Mouse (Mus musculus): ENCODE results near the gene 3425401B19Rik.
A peak's percentile ranks its signal among the peaks of the same experiment; 100 is the strongest.

Gene 3425401B19Rik

DNA sequence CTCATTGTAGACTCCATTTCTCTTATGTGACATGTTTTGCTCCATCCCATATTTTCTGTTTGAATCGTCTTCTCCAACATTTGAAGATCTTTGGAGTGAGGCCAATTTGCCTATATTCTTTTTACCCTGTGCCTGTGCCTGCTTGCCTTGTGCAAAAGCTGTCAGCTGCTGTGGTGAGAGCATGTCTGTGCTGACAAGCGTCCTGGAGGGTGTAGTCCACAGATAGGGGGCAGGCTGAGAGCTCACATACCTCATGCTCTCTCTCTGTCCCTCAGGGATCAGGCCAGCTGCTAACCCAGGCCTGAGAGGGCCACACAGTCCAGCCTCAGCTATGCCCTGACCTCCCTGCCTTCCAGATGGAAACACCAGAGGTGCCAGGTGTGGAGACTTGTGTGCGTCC lies 11.9 kb downstream of the 3425401B19Rik start:
- DNase-seq (ENCODE audit: inconsistent age in 2 of 2, low spot score in 1 of 2) = no peak

- DNase-seq (ENCODE audit: inconsistent age in 2 of 2, low spot score in 1 of 2) = no peak
Observed at GRCm38 (mm10) chr14:32663099-32663498, 22.0 kb downstream of the 3425401B19Rik start.

DNA sequence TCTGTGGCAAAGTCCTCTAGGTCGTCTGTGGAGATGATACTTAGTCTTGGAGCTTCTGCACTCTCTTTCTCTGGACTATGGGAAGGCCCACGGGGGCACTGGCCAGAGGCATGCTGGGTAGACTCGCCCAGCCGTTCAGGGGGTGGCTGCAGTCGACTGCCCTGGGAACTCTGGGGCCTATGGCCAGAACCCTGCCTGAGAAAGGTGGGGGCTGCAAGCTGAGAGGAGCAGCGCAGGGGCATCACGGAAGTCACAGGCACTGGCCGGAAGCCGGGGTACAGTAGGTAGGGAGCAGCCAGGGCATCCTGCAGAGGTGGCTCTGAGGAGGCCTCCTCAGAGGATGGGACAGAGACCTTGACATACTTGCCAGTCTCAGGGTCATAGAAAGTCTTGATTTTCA lies 25.3 kb downstream of the 3425401B19Rik start:
- no peak for DNase-seq (ENCODE audit: inconsistent age in 2 of 2, low spot score in 1 of 2)

DNA sequence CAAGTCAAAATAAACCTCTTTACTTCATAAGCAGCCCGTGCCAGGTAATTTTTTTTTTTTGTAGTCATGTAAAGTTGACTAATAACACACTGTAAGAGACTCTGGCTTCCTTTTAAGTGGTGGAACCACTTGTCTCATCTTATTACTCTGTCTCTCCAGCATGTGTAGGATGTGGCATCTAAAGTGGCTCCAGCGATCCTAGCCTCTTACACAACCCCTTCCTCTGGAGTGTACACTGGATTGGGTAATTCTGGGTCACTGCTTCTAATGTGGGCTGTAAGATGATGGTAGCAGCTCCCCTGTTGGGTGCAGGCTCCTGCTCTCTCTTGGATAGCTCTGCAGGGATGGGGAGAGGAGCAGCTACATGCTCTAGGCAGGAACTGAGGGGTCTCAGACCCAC lies 46.6 kb downstream of the 3425401B19Rik start:
- DNase-seq (ENCODE audit: inconsistent age in 2 of 2, low spot score in 1 of 2) = no peak

DNA sequence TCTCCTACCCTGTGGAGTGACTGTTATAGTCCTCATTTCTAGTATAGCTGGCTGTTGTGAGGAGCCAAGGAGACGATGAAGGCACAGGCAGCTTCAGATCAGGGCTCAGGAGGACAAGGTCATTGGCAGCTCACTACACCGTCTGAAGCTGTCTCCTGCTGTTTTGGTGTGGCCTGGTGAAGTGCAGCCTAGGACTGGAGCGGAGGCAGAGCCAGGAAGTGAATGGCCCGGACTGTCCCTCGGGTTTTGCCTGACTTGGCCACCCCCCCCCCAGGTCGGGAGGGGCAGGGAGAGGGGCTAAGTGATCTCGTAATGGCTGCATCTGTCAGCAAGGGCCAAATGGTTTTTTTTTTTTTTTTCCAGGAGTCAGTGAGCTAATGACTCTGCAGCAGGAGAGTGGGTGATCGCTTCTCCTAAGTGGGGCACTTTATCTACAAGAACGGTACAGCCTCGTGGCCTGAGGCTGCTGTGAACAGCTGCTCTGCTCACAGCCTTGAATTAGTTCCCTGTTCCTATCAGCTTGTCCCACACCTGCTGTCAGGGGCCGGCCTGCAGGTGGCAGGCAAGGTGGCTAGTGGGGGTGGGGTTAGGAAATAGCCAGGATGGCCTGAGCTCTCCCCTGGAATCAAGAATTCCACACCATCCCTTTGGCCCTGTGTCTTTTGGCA lies 50.9 kb downstream of the 3425401B19Rik start:
- DNase-seq (ENCODE audit: inconsistent age in 2 of 2, low spot score in 1 of 2) = peak; percentile 34 to 72

DNA sequence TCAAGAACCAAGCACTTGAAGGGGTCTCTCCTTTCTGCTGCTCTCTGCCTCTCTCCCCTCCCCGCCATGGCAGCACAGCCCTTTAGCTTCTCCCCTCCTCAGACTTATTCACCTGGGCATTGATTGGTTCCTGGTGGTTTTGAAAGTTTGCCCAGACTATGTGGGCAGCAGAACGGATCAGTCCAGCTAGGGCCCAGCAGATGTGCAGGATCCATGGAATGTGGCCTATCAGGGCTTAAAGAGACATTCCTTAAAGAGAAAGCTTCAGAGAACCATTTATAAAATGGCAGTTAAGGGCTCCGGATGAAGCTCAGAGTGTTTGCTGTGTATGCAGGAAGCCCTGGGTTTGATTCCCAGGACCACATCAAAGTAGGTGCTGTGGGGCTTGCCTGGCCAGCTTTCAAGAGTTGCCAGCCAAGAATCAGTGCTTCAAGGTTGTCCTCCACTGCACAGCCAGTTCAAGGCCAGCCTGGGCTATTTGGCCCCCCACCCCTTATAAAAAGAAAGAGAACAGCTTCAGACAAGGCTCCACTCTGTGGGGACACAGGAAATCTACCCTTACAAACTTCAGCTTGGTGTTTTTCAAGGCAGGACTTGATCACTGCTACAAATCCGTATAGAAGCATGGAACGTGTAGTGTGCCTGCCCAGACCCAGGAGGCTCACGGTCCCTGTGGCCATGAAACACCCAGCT lies 52.0 kb downstream of the 3425401B19Rik start:
- peak; percentile 41 to 64 for DNase-seq (ENCODE audit: inconsistent age in 2 of 2, low spot score in 1 of 2)

GRCm38 (mm10) chr14:32628584-32628983 lies 56.5 kb downstream of the 3425401B19Rik start:
- DNase-seq (ENCODE audit: inconsistent age in 2 of 2, low spot score in 1 of 2) = peak in 1 of 2 experiments; percentile 36

GRCm38 (mm10) chr14:32627271-32627670 lies 57.8 kb downstream of the 3425401B19Rik start:
- DNase-seq (ENCODE audit: inconsistent age in 2 of 2, low spot score in 1 of 2) = no peak

- DNase-seq (ENCODE audit: inconsistent age in 2 of 2, low spot score in 1 of 2) = no peak
Observed at GRCm38 (mm10) chr14:32624811-32625210, 60.3 kb downstream of the 3425401B19Rik start.

DNA sequence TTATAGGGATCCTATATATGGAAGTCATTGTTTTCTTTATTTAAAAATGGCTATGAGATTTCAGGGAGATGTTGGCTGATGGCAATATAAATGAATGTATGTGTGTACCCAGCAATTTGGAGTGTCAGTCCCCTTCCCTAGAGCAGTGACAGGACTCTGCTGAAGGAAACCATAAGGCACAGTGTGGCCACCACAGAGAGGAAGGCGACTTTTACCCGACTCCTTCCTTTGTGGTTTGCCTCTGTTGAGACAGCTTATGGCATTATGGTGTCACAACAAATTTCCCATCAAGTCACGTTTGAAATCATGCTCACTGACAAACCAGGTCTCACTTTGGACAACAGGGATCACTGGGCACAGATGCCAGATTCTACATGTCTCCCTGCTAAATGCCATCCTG lies 60.8 kb downstream of the 3425401B19Rik start:
- DNase-seq (ENCODE audit: inconsistent age in 2 of 2, low spot score in 1 of 2) = no peak

DNA sequence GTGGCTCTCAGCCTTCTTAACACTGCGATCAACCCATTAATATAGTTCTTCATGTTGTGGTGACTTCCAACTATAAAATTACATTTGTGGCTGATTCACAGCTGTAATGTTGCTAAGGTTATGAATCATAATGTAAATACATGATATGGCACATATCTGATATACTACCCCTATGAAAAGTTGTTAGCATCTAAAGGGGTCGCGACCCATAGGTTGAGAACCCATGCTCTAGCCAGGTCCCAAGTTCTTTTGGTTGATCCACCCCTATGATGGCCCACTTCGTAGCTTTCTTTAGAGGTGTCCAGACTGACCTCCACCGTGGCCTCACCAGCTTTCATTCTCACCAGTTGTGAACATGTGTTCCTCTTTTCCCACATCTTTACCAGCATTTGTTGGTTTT lies 67.8 kb downstream of the 3425401B19Rik start:
- DNase-seq (ENCODE audit: inconsistent age in 2 of 2, low spot score in 1 of 2) = no peak

DNA sequence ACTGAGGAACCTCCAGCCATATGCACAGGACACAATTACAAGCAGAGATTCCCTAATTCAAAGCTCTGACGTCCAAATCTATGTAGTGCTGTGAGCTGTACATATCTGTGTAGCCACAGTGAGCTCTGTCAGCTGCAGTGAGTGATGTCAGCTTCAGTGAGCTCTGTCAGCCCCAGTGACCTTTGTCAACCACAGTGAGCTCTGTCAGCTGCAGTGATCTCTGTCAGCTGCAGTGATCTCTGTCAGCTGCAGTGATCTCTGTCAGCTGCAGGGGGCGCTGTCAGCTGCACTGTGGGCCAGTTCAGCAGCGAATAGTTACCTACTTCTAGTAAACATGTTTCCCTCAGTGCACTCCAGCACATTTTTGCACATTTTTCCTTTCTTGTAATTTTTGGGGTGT lies 75.7 kb downstream of the 3425401B19Rik start:
- peak; percentile 46 to 80 for DNase-seq (ENCODE audit: inconsistent age in 2 of 2, low spot score in 1 of 2)
